Mouse (Mus musculus) spleen, embryonic (tissue): ENCODE data around the gene Zmynd8.

Experiments used
- CTCF ChIA-PET: fragments of 350-600 bp; sonication (Branson Sonifier 250); formaldehyde crosslinking; loops from one replicate; lab custom pipeline; 2022; lab: Charles Lee

The Zmynd8 gene

DNA sequence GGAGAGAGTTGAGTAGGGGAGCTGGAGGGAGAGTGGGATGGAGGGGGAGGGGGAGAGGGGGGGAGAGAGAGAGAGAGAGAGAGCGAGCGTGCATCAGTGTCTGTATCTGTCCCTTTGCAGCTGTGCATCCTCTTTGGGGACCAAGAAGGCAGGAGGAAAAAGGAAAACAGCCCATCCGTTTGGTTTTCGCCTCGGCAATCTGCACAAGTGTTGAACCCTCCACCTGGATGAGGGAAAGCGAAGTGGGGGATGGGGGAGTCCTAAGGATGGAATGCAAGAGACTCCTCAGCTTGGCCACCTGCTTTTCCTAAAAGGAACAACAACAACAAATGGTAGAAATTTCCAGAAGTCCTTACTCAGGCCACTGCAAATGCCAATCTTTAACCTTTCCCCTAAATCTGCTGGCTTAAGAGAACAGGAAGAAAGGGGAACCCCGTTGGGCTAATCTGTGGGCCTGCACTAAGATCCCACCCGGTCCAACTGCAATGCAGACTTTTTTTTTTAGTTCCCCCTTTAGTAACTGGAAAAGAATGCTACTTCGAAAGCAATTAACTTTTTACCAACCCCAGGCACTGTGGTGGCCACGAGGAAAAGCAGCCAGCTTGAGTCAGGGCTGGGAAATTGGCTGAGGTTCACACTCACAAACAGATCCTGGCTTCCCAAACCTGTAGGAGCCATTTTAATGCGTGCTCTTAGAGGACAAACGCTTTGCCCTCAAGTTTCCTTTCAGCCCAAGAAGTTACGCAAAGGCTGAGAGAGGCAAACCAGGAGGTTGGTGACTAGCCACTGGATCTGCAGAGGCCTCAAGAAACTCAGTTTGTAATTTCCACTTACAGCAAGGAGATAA is 17.0 kb downstream of the Zmynd8 start:
- CTCF ChIA-PET, result interaction anchor here (0.6 to 0.7 kb wide), 2 partner anchors 37 to 566 kb away, joined by 3 to 6 read pairs; no protein-coding TSS in a partner anchor

GRCm38 (mm10) chr2:165881220-165881584 is 17.6 kb downstream of the Zmynd8 start:
- CTCF ChIA-PET, result interaction anchor here (0.6 to 0.7 kb wide), 2 partner anchors 36 to 566 kb away, joined by 3 to 6 read pairs; no protein-coding TSS in a partner anchor

DNA sequence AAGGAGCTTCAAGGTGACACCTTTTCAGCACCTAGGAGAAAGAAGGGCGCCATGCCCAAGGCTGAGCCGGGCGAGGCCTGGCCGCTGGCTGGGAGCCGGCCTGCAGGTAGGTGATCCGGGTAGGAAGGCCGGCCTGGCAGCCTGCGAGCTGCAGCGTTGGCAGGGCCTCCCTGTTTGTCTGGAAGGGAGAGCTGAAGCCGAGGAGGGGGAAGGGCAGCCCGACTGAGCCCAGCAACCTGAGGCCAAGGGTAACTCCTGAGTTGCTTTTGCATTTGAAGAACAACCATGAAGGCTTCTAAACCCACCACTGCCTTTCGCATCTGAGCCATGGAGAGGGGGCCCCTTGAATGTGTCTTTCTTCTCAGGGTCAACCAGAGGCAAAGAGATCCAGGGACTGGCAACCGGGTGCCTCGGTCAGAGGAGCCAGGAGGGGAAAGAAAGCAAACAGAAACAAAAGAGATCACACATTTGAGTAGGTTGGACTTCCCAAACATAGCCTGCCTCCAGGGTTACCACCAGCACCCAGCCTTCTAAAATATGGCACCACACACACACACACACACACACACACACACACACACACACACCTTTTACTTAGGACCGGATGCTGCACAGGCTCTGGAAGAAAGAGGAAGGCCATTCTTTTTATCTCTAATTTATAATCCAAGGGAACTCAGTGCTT is 18.2 kb downstream of the Zmynd8 start:
- CTCF ChIA-PET, result interaction anchor here (0.6 to 1.0 kb wide), 3 partner anchors 25 to 202 kb away, joined by 3 to 11 read pairs (median 4); no protein-coding TSS in a partner anchor

DNA sequence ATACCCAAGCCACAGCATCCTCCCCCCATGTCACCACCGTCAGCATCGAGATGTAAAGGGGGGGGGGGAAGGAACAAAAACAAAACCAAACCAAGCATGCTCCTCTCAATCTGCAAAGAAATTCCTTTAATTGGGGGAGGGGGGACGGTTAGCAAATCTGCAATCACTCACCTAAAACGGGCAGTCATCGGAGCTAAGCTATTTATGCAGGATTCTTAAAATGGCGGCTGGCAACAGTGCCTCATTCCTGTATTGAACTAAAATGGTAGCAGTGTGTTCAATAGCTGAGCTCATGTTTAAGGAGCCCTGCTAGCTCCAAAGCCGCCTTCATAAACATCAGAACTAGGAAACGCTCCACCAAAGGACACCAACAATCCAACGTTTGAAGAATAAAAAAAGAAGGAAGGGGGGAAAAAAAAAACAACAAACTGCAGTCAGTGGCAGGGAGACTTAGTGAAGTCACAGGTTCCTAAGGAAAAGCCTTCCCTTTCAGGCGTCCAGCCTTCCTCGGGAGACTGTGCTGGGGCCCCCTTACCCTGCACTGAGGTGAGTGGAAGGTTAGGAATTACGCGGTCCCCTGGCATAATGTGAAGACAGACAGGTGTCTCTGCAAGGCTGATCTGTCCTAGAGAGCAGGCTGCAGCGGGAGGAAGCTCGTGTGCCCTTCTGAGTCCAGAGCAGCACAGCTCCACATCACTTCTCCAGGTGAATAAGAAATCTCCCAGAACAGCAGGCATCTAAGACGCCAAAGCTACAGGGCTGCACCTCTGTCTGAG is 19.2 kb downstream of the Zmynd8 start:
- CTCF ChIA-PET, result interaction anchor here (1.0 kb wide), 1 partner anchor 203 kb away, joined by 11 read pairs; no protein-coding TSS in a partner anchor

DNA sequence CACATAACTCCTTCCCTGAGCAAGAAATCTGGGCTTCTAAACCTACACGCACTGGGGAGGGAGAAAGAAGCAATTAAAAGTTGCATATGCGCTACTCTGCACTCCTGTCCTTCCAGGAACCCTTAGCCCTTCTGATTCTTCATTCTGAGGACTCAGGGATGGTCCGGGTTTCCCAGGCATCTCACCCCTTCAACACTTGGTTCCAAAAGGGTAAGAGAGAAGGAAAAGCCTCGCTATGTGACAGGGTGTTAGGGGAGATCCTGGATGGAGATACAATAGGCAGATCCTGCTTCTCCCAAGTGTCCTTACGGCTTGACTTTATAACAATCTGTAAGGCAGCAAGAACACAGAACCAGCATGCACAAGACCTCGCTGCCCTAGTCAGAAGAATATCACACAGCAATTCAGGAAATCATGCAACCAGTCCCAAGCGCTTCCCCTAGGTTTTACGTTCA is 19.9 kb downstream of the Zmynd8 start:
- CTCF ChIA-PET, result no interaction called here

GRCm38 (mm10) chr2:165878021-165878585 is 20.7 kb downstream of the Zmynd8 start:
- CTCF ChIA-PET, result no interaction called here

GRCm38 (mm10) chr2:165877180-165877579 is 21.6 kb downstream of the Zmynd8 start:
- CTCF ChIA-PET, result no interaction called here

GRCm38 (mm10) chr2:165876201-165876918 is 22.5 kb downstream of the Zmynd8 start:
- CTCF ChIA-PET, result no interaction called here

- CTCF ChIA-PET, result no interaction called here
Observed at GRCm38 (mm10) chr2:165875406-165875955, 23.3 kb downstream of the Zmynd8 start.

GRCm38 (mm10) chr2:165874461-165875339 is 24.1 kb downstream of the Zmynd8 start:
- CTCF ChIA-PET, result no interaction called here

DNA sequence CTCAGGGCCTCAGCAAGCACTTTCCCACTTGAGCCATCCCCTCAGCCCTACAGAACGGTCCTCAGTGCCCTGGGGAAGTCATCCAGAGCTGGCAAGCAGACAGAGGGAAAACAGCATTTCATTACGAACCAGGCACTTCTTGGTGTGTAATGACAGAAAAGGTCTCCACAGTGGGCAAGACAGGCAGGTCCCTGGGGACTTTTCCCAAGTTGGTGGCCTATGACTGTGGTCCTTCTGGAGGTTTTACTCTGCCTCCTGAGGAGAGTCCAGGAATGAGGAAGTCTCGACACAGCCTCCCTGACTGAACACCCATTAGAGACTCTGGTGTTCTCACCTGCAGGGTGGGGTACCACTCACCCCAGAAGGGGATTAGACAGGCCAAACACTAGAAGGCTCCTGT is 25.0 kb downstream of the Zmynd8 start:
- CTCF ChIA-PET, result interaction anchor here (0.6 kb wide), 1 partner anchor 47 kb away, joined by 4 read pairs; no protein-coding TSS in a partner anchor

DNA sequence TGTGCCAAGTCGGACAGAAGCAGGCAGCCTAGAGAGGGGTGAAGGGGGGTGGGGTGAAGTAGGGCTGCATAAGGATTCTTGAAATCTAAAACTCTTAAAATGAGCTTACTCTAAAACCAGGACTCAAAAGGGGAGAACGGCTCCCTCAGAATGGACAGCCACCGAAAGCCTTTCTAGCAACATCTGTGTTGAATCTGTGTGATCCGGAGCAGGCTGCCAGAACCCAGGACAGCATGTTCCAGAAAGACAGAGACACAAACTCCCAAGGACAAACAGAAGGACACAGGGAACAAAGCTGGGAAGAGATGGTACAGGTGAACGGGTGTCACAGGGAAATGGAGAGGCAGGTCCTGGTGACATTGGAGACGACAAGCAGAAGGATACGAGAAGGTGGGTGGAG is 25.6 kb downstream of the Zmynd8 start:
- CTCF ChIA-PET, result no interaction called here

DNA sequence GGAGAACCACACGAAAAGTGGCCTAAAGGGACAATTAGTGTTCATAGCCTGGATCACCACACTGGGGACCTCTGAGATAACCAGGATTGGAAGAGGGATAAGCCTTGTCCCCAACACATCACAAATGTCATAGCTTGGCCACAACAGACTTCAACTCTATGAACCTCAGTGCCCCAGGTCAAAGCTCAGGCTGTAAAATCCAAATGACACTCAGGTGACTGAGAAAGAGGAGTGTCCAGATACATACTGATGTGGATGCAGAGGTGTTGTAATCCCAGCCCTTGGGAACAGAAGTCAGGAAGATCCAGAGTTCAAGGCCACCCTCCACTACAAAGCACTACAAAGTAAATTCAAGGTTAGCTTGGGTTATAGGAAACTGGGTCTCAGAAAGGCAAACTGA is 29.6 kb downstream of the Zmynd8 start:
- CTCF ChIA-PET, result interaction anchor here (0.8 kb wide), 1 partner anchor 18 kb away, joined by 3 read pairs; no protein-coding TSS in a partner anchor

DNA sequence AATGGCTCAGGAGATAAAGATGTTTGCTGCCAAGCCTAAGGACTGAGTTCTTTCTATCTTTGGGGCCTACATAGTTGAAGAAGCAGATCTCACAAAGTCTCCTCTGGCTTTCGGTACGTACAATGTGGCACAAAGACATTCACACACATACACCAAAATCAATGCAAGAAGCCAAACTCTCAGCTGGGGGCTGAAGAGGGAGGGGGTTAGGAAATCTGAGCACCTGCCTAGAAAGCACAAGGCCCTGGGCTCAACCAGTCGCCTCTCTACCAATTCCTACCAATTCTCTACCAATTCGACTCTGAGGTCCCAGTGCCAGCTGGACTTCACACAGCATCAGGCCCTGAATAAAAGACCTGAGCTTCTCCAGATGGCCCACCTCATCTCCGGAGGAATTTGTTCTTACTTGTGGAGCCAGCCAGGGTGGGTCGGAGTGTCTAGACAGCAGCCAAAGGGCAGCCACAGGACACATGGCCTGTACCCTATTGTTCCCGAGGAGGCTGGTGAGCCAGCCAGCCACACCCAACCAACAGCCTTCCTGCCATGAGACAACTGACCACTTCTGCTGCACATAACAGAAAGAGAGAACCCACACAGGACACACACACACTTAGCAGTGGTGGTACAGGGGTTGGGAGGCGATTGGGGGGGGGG is 30.2 kb downstream of the Zmynd8 start:
- CTCF ChIA-PET, result interaction anchor here (0.8 kb wide), 2 partner anchors 16 to 18 kb away, joined by 3 read pairs; no protein-coding TSS in a partner anchor

GRCm38 (mm10) chr2:165867549-165867948 is 31.3 kb downstream of the Zmynd8 start:
- CTCF ChIA-PET, result no interaction called here

- CTCF ChIA-PET, result no interaction called here
Observed at GRCm38 (mm10) chr2:165866951-165867387, 31.8 kb downstream of the Zmynd8 start.

- CTCF ChIA-PET, result no interaction called here
Observed at GRCm38 (mm10) chr2:165866412-165866811, 32.4 kb downstream of the Zmynd8 start.

GRCm38 (mm10) chr2:165864769-165865168 is 34.0 kb downstream of the Zmynd8 start:
- CTCF ChIA-PET, result no interaction called here
